Mouse (Mus musculus) fibroblast of lung, adult 2 months (primary cell): ENCODE data around the gene Mcur1.

ENCODE experiments used
- DNase-seq: peaks from one replicate; pipeline ENCODE4 v3.0.0-alpha.2; 2011; ENCODE audit warnings: low read depth

Gene Mcur1

GRCm38 (mm10) chr13:43525363-43526134 lies 34.4 kb downstream of the Mcur1 start:
- peak; percentile 44 for DNase-seq

- DNase-seq: peak; percentile 96
Measured at GRCm38 (mm10) chr13:43524491-43525362, 35.3 kb downstream of the Mcur1 start.

GRCm38 (mm10) chr13:43523906-43524480 lies 36.0 kb downstream of the Mcur1 start:
- peak; percentile 52 for DNase-seq

- DNase-seq: no peak
Measured at GRCm38 (mm10) chr13:43521940-43522339, 38.1 kb downstream of the Mcur1 start.

- peak; percentile 67 for DNase-seq
Measured at GRCm38 (mm10) chr13:43519251-43519650, 40.7 kb downstream of the Mcur1 start.

GRCm38 (mm10) chr13:43517371-43517770 lies 42.6 kb downstream of the Mcur1 start:
- DNase-seq: no peak

- no peak for DNase-seq
Measured at GRCm38 (mm10) chr13:43516931-43517330, 43.1 kb downstream of the Mcur1 start.

- DNase-seq: no peak
Measured at GRCm38 (mm10) chr13:43516119-43516518, 43.9 kb downstream of the Mcur1 start.

- DNase-seq: no peak
Measured at GRCm38 (mm10) chr13:43514950-43515358, 45.0 kb downstream of the Mcur1 start.

GRCm38 (mm10) chr13:43512736-43513135 lies 47.3 kb downstream of the Mcur1 start:
- DNase-seq: no peak

GRCm38 (mm10) chr13:43505798-43506197 lies 54.2 kb downstream of the Mcur1 start:
- no peak for DNase-seq

- DNase-seq: no peak
Measured at GRCm38 (mm10) chr13:43503395-43503850, 56.6 kb downstream of the Mcur1 start.

- DNase-seq: no peak
Measured at GRCm38 (mm10) chr13:43501601-43502000, 58.4 kb downstream of the Mcur1 start.

GRCm38 (mm10) chr13:43500483-43500850 lies 59.5 kb downstream of the Mcur1 start:
- DNase-seq: no peak

- no peak for DNase-seq
Measured at GRCm38 (mm10) chr13:43499731-43500482, 60.1 kb downstream of the Mcur1 start.

- no peak for DNase-seq
Measured at GRCm38 (mm10) chr13:43498849-43499248, 61.1 kb downstream of the Mcur1 start.

- DNase-seq: no peak
Measured at GRCm38 (mm10) chr13:43497769-43498168, 62.2 kb downstream of the Mcur1 start.

- no peak for DNase-seq
Measured at GRCm38 (mm10) chr13:43496660-43497059, 63.3 kb downstream of the Mcur1 start.

GRCm38 (mm10) chr13:43495645-43496044 lies 64.3 kb downstream of the Mcur1 start:
- no peak for DNase-seq

GRCm38 (mm10) chr13:43493725-43494124 lies 66.3 kb downstream of the Mcur1 start:
- DNase-seq: no peak

- no peak for DNase-seq
Measured at GRCm38 (mm10) chr13:43493058-43493481, 66.9 kb downstream of the Mcur1 start.
